Mouse (Mus musculus) adrenal gland (tissue): ENCODE data around the gene Mast4.

Experiments
- intact Hi-C: fragments of 180-260 bp; cut with DNase I; formaldehyde crosslinking; loops from one replicate; pipeline ENCODE4 v1.15.1; 2025

Gene Mast4

DNA sequence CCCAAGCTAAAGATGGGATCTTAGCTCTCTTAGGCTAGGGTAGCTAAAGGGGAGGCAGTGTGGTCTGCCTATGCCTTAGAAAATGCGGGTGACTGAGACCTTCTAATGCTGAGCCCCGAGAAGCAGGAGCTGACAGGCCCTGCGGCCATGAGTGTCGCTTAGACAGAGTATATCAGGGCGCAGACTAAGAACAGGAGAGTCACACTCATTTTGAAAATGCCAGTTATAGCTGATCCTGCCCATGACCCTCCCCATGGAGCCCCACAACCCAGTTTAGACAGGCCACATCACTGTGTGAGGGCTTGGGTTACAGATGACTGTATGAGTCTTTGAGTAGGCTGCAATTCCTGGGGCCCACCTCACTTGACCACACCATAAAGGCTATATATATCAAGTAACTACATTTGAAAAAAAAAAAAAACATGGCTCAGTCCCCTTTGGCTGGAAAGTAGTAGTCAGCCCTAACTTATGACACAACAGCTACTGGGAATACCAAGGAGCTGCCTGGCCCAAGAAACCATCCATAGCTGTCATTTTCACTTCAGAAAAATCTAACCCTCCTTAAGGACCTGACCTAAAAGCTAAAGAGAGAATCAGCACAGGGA is 460.8 kb downstream of the Mast4 start:
- intact Hi-C loops: no loop called here

GRCm38 (mm10) chr13:102871380-102872104 is 462.8 kb downstream of the Mast4 start:
- intact Hi-C loops: no loop called here

- intact Hi-C loops: no loop called here
Measured at GRCm38 (mm10) chr13:102869541-102869940, 464.8 kb downstream of the Mast4 start.

- intact Hi-C loops: no loop called here
Measured at GRCm38 (mm10) chr13:102866816-102867215, 467.5 kb downstream of the Mast4 start.

- intact Hi-C loops: no loop called here
Measured at GRCm38 (mm10) chr13:102865971-102866724, 468.1 kb downstream of the Mast4 start.

DNA sequence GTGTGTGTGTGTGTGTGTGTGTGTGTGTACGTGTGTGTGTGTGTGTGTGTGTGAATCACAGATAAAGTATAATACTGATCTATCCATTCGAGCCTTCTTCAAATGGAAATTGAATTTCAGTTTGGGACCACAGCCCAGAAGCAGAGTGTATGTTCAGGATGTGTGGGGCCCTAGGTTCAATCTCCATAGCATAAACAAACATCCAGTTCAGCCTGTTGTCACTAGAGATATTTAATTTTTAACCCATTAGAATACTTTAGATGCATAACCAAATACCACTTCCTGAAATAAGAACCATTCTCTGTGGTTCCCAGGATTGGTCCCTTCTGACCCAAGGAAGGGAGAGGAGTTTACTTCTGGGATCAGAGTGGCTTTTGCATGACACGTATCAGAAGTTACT is 468.8 kb downstream of the Mast4 start:
- intact Hi-C loops: no loop called here

DNA sequence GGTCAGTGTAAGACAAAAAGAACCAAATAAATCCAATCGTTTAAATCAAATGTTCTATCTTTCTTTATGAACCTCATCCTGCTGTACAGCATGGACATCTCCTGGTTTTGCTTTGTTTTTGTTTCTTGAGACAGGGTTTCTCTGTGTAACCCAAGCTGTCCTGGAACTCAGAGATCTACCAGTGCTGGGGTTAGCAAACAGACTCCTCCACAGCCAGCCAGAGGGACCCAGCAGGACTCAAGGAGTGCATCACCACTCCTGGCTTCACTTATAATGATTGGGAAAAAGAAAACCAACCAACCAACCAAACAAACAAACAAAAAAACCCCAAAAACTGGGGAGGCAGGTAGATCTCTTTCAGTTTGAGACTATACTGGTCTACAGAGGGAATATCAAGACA is 469.5 kb downstream of the Mast4 start:
- intact Hi-C loops: no loop called here

DNA sequence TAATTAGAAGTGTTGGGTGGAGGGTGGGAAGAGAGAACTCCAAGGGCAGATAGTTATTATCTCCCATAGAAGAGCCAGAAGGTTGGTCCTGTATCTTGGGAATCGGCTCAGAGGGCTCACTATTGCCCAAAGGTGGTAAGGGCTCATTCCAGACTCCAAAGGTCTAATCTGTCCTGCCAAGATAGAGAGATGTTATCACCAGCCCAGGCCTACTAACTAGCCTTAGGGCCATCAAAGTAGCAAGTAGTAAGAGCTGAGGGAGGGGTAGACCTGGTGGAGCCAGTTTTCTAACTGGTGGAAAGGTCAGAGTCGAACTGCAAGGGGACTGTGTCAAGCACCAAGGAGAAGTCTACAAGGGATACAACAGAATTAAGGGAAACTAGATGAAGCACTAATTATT is 470.2 kb downstream of the Mast4 start:
- intact Hi-C loops: no loop called here

DNA sequence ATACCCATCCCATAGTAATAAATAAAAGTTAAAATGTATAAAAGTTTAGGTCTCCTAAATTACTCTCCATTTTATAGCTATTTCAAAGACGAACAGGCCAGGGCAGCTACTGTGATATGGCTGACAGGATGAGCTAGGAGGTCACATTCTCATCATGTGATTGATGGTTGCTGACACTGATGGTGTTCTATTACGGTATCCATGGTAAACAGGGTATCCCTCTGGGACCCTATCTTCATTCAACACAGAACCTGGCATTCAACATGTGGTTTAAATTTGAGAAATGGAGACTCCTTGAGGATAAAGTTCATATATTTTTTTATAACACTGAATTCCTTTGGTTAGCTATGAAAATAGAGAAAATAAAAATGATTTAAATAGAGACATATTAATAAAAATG is 471.3 kb downstream of the Mast4 start:
- intact Hi-C loops: no loop called here

DNA sequence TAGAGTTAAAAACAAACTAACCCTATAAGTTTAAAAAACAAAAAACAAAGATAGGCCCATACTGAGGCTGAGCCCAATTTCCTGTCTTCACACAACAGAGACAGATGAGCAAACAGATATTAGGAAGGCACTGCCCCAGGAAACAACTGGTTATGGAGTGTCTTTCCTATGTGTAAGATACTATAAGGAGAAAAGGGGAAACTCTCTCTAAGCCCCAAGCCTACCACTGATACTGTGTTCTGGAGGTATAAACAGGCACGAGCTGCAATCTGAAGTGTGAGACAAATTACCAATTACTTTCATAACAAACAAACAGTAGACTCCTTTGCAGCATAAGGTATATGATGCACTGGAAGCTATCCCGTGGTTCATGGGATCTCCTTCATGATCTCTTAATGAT is 471.9 kb downstream of the Mast4 start:
- intact Hi-C loops: no loop called here

DNA sequence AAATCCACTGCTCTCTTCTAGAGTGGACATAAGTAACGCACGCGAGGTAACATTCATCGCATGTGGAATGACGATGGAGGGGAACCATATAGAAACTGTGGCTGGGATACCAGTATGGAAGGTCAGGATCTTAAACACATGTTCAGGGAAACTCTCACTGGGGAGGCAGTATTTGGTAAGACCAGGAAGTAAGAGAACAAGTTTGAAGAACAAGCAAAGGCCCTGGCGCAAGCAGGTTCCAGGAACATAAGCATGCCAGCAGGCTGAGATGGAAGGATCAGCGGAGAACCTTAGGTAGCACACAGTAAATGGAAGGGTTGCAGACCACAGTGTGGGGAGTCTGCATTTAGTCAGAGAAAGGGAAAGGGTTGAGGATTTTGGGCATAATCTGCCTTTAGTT is 473.6 kb downstream of the Mast4 start:
- intact Hi-C loops: no loop called here

DNA sequence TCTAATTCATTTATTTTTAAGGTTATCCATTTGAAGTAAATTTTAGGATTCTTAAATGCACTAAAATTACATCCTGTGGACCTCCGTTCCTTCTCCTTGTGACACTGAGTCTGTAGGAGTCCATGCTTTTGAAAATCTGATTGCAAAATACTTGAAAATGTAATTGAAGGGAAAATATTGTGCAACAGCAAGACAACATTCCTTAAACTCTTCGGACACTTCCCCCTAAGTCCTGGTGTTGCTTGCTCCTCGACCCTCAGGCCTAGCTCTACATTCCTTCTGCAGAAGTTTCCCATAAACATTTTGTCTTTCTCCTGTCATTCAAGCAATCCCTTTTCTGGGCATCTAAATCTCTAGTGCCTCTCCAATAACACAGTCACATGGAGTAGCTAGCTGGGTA is 474.2 kb downstream of the Mast4 start:
- intact Hi-C loops: no loop called here

DNA sequence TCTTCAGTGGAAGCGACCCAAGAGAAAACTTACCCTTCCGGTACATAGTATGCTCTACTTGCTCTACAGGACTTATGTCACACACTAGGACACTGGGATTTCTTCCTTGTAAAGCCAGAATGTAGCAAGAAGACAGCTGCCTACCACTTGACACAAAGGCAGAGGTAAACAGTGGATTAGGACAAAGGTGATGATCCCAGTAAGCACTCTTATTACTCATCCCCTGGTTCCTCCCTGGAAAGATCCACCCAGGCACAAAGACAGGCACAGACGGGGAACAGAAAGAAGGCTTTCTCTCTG is 476.8 kb downstream of the Mast4 start:
- intact Hi-C loops: no loop called here

- intact Hi-C loops: no loop called here
Measured at GRCm38 (mm10) chr13:102856821-102857538, 477.3 kb downstream of the Mast4 start.

GRCm38 (mm10) chr13:102852865-102853264 is 481.4 kb downstream of the Mast4 start:
- intact Hi-C loops: no loop called here

DNA sequence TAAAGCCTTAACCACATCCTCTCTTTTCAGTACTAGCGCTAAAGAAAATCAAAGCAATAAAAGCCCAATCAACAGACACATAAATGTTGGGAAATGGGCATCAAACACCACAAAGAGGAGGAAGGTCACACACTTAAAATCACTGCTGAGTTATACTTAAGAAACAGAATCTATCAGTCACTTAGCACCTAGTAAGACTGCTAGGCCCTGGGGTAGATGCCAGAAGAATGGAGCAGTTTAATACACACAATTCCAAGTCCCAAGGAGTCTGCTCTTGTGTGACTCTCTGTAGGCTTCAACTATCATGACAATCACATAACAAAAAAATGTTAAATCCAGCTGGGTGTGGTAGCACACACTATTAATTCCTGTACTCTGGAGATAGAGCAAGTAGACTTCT is 483.0 kb downstream of the Mast4 start:
- intact Hi-C loops: no loop called here

GRCm38 (mm10) chr13:102850594-102850993 is 483.7 kb downstream of the Mast4 start:
- intact Hi-C loops: no loop called here

- intact Hi-C loops: no loop called here
Measured at GRCm38 (mm10) chr13:102849068-102849467, 485.2 kb downstream of the Mast4 start.

DNA sequence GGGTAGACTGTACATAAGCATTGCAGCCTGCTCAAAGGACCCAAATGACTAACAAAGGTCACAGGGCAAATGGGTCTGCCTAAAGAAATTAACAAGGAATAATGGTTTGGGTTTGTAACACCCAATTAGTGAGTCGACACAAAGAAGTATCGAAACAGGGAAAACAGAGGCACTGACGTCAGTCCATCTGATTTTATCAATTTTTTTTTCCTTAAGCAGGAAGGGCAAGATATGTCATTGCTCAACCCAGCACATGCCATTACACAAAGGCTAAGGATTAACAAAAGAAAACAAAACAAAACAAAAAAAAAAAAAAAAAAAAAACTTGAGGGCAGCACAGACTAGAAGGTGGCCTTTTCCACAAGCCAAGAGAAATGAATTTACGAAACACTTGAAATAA is 487.8 kb downstream of the Mast4 start:
- intact Hi-C loops: no loop called here

GRCm38 (mm10) chr13:102842715-102843114 is 491.6 kb downstream of the Mast4 start:
- intact Hi-C loops: no loop called here

DNA sequence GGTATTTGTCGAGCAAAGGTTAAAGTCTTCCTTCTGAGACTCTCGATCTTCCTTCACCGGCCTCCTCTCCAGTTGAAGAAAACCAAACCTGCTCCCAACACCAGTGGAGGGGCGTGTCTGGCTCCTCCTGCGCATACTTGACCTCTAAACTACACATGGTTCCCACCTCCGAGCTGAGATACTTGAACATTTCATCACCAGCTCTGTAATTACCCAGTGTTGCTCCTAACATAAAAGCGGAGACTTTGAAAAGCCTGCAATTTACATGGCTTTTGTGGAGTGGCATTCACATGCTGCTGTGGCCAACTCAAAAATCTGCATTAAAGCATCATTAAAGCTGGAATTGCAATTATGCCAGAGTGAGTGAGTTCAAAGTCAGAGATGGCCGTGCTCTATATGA is 492.1 kb downstream of the Mast4 start:
- intact Hi-C loops: no loop called here
